Mouse (Mus musculus): ENCODE results near the gene Etfrf1. TPM values are rescaled to one million over a fixed set of nuclear protein-coding genes. Genes with fewer than 3 reads are reported as not detected.

The Etfrf1 gene
- polyA plus RNA-seq, 1 experiment from 2014 or later: 24.3 TPM

Other genes starting within 250 kb of the Etfrf1 start
- 108 and 110 TPM in 2 replicates for gene Bcat1, start 134.9 kb upstream of the Etfrf1 start, polyA plus RNA-seq (2015; fragmentation: Nextera tagmentation; extraction: Ambion mirVana)
- 0.35 and 0.82 TPM in 2 replicates for gene Lrmp, start 95.5 kb upstream of the Etfrf1 start, polyA plus RNA-seq (2015; fragmentation: Nextera tagmentation; extraction: Ambion mirVana)
- 0.71 and 0.81 TPM in 2 replicates for gene Casc1, start 129 bp upstream of the Etfrf1 start, polyA plus RNA-seq (2015; fragmentation: Nextera tagmentation; extraction: Ambion mirVana)
- gene Kras, start 39.1 kb downstream of the Etfrf1 start, polyA plus RNA-seq (2015; fragmentation: Nextera tagmentation; extraction: Ambion mirVana): 127 and 130 TPM in 2 replicates